ENCODE assay signal across 20 mouse cellular contexts in the genomic region with DNA sequence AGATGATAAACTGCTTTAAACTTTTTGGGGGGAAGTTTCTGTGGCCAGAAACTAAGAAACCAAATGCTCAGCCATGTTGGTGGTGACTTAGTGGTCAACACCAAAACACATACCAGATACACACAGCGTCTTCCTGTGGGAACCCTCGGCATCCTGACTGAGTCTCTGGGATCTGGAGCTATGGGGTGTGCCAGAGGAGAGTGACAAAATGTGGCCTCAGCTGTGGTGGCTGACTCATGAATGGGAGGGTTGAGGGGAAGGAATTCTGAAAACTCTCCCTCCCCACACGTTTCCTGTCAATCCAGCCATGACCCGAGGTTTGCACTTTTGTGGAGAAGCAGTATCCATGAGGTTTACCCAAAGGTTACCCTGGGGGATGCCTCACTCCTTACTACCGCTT. TPM values are rescaled to one million over a fixed set of nuclear protein-coding genes. Genes with fewer than 3 reads are reported as not detected.
DNase-seq lines count a peak whose midpoint lies in the region; ATAC-seq and TF ChIP-seq lines count a peak whose summit lies in the region.
"Had no signal": no experiment of that assay in that cellular context is flagged by ENCODE, and none has a peak within 500 bp of the region (broad histone marks: within the 10 kb centered on the region; RNA-seq: fewer than 3 reads in every experiment).

No protein-coding gene starts in this region.

- intact Hi-C loops in gastrocnemius, adult 2 months (cut with DNase I), result no loop called here

- DNase-seq in gastrocnemius, adult 2 months, result peak; percentile 34
- DNase-seq in gastrocnemius, postnatal 4 days (ENCODE audit: low spot score in 2 of 2), result no peak
- DNase-seq in 3T3-L1 (ENCODE audit: low read depth, low spot score), result peak; percentile 84
- peak; percentile 87 for DNase-seq in Muller cell, postnatal 12 days (ENCODE audit: inconsistent ontology term)
- no peak for DNase-seq in lung, postnatal 14 days
- DNase-seq: cerebellum, adult 9-11 months; gastrocnemius, postnatal 10 days; kidney, adult 11 months; kidney, postnatal 14 days; spleen, adult 18-20 months had no signal

- no peak for TF ChIP-seq CTCF in gastrocnemius, adult 2 months (IDR thresholded peaks at IDR 0.05)

- ATAC-seq in hematopoietic stem cell, adult 5-6 weeks (replicated peaks in 1 of 2; ENCODE audit: insufficient read depth in 1 of 2, low FRiP score in 2 of 2, low TSS enrichment in 1 of 2, low read depth in 1 of 2, poor library complexity in 2 of 2, severe bottlenecking in 2 of 2), result peak; percentile 74 to 75
- ATAC-seq in monocyte, adult 5-6 weeks (replicated peaks; ENCODE audit: insufficient number of reproducible peaks, low FRiP score, low TSS enrichment, poor library complexity, severe bottlenecking), result no peak
- ATAC-seq: lung, postnatal 0 days; midbrain, embryonic 15.5 days had no signal

- H3K27ac ChIP-seq in gastrocnemius, adult 2 months, result peak overlapping the region; percentile 20; the same call in 1 of the 2 replicates
- H3K27ac ChIP-seq: hindbrain, embryonic 15.5 days; liver, embryonic 14.5 days; midbrain, embryonic 15.5 days; stomach, embryonic 15.5 days had no signal

- no peak overlapping the region for H3K4me3 ChIP-seq in gastrocnemius, adult 2 months
- H3K4me3 ChIP-seq: erythroblast, embryonic 14.5 days; hindbrain, embryonic 15.5 days; megakaryocyte, embryonic 14.5 days; midbrain, embryonic 15.5 days; stomach, embryonic 15.5 days had no signal

RNA-seq across cellular contexts. Expression of gene Me3, which starts 32.0 kb away (rescaled TPM):
- total RNA-seq in gastrocnemius, adult 2 months (2021), result 100 to 1,000 TPM; 117 to 126 TPM
- total RNA-seq in gastrocnemius, postnatal 4 days (2021), result 10 to 100 TPM; 33.8 to 36.1 TPM
- not detected in 2 replicates for total RNA-seq in hematopoietic stem cell, adult 5-6 weeks (2017)
- not detected in 3 replicates for total RNA-seq in monocyte, adult 5-6 weeks (2017)
- total RNA-seq: CH12.LX had no signal

Comparison
In these comparisons a context has a peak if more than half of its experiments do, and no peak if none do; other contexts are left out.
1. DNase-seq: peak in gastrocnemius, adult 2 months (single experiment), 3T3-L1 (single experiment) and Muller cell, postnatal 12 days (single experiment); none in gastrocnemius, postnatal 4 days (0 of 2) and lung, postnatal 14 days (single experiment).
2. RNA of gene Me3, which starts 32.0 kb away (total RNA-seq): 117 to 126 TPM in gastrocnemius, adult 2 months and 33.8 to 36.1 TPM in gastrocnemius, postnatal 4 days; not detected in hematopoietic stem cell, adult 5-6 weeks and not detected in monocyte, adult 5-6 weeks; every median in the first group is over 10 times any median in the second.